Mouse (Mus musculus) MEL (cell line): ENCODE measurements around the gene Sox1. TPM values are rescaled to one million over a fixed set of nuclear protein-coding genes. Genes with fewer than 3 reads are reported as not detected.

Experiments used
- DNase-seq: peaks from one replicate; pipeline ENCODE4 v3.0.0; 2011; ENCODE audit warnings: low read depth, low spot score
- H3K27ac ChIP-seq: 2 replicates; pipeline ENCODE4 v1.5.1; 2012; ENCODE audit warnings: low read depth, mild to moderate bottlenecking, control low read depth, low read length, moderate library complexity; ENCODE audit not compliant: control insufficient read depth
- H3K27me3 ChIP-seq, 2 experiments: fragments of 150-350 bp in 1 of 2; sonication (generic) in 1 of 2; 2 replicates each; pipeline ENCODE4 v1.6.1; 2012; ENCODE audit warnings: low read length in 2 of 2, mild to moderate bottlenecking in 2 of 2, improper control_type of control experiment in 1 of 2, moderate library complexity in 1 of 2; ENCODE audit not compliant: insufficient read depth in 2 of 2, control insufficient read depth in 1 of 2
- H3K36me3 ChIP-seq, 2 experiments: 2 replicates each; pipeline ENCODE4 v1.6.1; 2012 to 2014; ENCODE audit warnings: low read length in 2 of 2, improper control_type of control experiment in 1 of 2, inconsistent platforms in 1 of 2, mild to moderate bottlenecking in 1 of 2; ENCODE audit not compliant: insufficient read depth in 2 of 2, control insufficient read depth in 1 of 2
- H3K4me1 ChIP-seq, 2 experiments: fragments of 150-350 bp in 1 of 2; sonication (generic) in 1 of 2; 2 replicates each; pipeline ENCODE4 v1.6.1; 2012; ENCODE audit warnings: low read length in 2 of 2, improper control_type of control experiment in 1 of 2, mild to moderate bottlenecking in 1 of 2; ENCODE audit not compliant: insufficient read depth in 2 of 2, control insufficient read depth in 1 of 2
- H3K4me3 ChIP-seq, 2 experiments: fragments of 150-350 bp in 1 of 2; sonication (generic) in 1 of 2; 2 replicates each; pipeline ENCODE4 v1.5.1; 2012; ENCODE audit warnings: low read depth in 2 of 2, low read length in 2 of 2, mild to moderate bottlenecking in 2 of 2, moderate library complexity in 2 of 2, control low read depth in 1 of 2, improper control_type of control experiment in 1 of 2; ENCODE audit not compliant: control insufficient read depth in 1 of 2, insufficient read depth in 1 of 2
- H3K79me2 ChIP-seq: 2 replicates; pipeline ENCODE4 v1.6.1; 2012; ENCODE audit warnings: mild to moderate bottlenecking, low read length, moderate library complexity; ENCODE audit not compliant: control insufficient read depth, poor library complexity, insufficient read depth
- H3K9ac ChIP-seq: 2 replicates; pipeline ENCODE4 v1.6.1; 2012; ENCODE audit warnings: low read depth, mild to moderate bottlenecking, control low read depth, low read length, moderate library complexity; ENCODE audit not compliant: control insufficient read depth, poor library complexity, severe bottlenecking
- H3K9me3 ChIP-seq: fragments of 150-350 bp; sonication (generic); replicated peaks from 2 replicates; pipeline ENCODE4 v1.6.1; 2012; ENCODE audit warnings: mild to moderate bottlenecking, low read length, improper control_type of control experiment, moderate library complexity; ENCODE audit not compliant: insufficient read depth
- BHLHE40 ChIP-seq: IDR thresholded peaks from 2 replicates; pipeline ENCODE4 v1.6.1; 2012; ENCODE audit warnings: low read depth, mild to moderate bottlenecking, inconsistent platforms, low read length, improper control_type of control experiment, borderline replicate concordance
- CTCF ChIP-seq, 3 experiments: IDR thresholded peaks in 2 of 3; conservative IDR thresholded peaks in 1 of 3; 2 replicates each; pipeline ENCODE4 v1.5.1; 2011 to 2012; ENCODE audit warnings: low read length in 3 of 3, low read depth in 2 of 3, mild to moderate bottlenecking in 2 of 3, improper control_type of control experiment in 1 of 3, inconsistent platforms in 1 of 3, mixed read lengths in 1 of 3, moderate library complexity in 1 of 3; ENCODE audit not compliant: control insufficient read depth in 1 of 3, insufficient read depth in 1 of 3, poor library complexity in 1 of 3, severe bottlenecking in 1 of 3
- ELF1 ChIP-seq: IDR thresholded peaks from 2 replicates; pipeline ENCODE4 v1.6.1; 2014; ENCODE audit warnings: low read depth, mild to moderate bottlenecking, inconsistent platforms, low read length, improper control_type of control experiment, moderate library complexity
- EP300 ChIP-seq, 2 experiments: IDR thresholded peaks; 2 replicates each; pipeline ENCODE4 v1.6.1; 2011; ENCODE audit warnings: improper control_type of control experiment in 2 of 2, low read length in 2 of 2, low read depth in 1 of 2, mild to moderate bottlenecking in 1 of 2
- ETS1 ChIP-seq: IDR thresholded peaks from 2 replicates; pipeline ENCODE4 v1.6.1; 2012; ENCODE audit warnings: low read depth, mild to moderate bottlenecking, inconsistent platforms, low read length, improper control_type of control experiment, moderate library complexity
- GABPA ChIP-seq: IDR thresholded peaks from 2 replicates; pipeline ENCODE4 v1.6.1; 2012; ENCODE audit warnings: low read depth, mild to moderate bottlenecking, inconsistent platforms, low read length, improper control_type of control experiment, moderate library complexity
- GATA1 ChIP-seq: IDR thresholded peaks from 2 replicates; pipeline ENCODE4 v1.6.1; 2011; ENCODE audit warnings: low read depth, low read length, improper control_type of control experiment
- HCFC1 ChIP-seq: IDR thresholded peaks from 2 replicates; pipeline ENCODE4 v1.6.1; 2012; ENCODE audit warnings: low read depth, mild to moderate bottlenecking, inconsistent platforms, low read length, improper control_type of control experiment, moderate library complexity
- JUND ChIP-seq: IDR thresholded peaks from 2 replicates; pipeline ENCODE4 v1.6.1; 2011; ENCODE audit warnings: low read depth, mild to moderate bottlenecking, improper control_type of control experiment, low read length
- KAT2A ChIP-seq: conservative IDR thresholded peaks from 2 replicates; pipeline ENCODE4 v1.6.1; 2012; ENCODE audit warnings: low read depth, low read length, improper control_type of control experiment, inconsistent platforms
- MAFK ChIP-seq: IDR thresholded peaks from 2 replicates; pipeline ENCODE4 v1.6.1; 2011; ENCODE audit warnings: low read depth, mild to moderate bottlenecking, low read length, improper control_type of control experiment, borderline replicate concordance
- MAX ChIP-seq: IDR thresholded peaks from 2 replicates; pipeline ENCODE4 v1.6.1; 2011; ENCODE audit warnings: low read length, improper control_type of control experiment
- MEF2A ChIP-seq: IDR thresholded peaks from 2 replicates; pipeline ENCODE4 v1.6.1; 2014; ENCODE audit warnings: low read depth, mild to moderate bottlenecking, inconsistent platforms, low read length, improper control_type of control experiment; ENCODE audit not compliant: poor library complexity, insufficient replicate concordance, severe bottlenecking; ENCODE audit errors: extremely low read depth
- MYB ChIP-seq: IDR thresholded peaks from 2 replicates; pipeline ENCODE4 v1.6.1; 2011; ENCODE audit warnings: mild to moderate bottlenecking, low read depth, low read length, improper control_type of control experiment
- NELFE ChIP-seq: IDR thresholded peaks from 2 replicates; pipeline ENCODE4 v1.6.1; 2011; ENCODE audit warnings: low read depth, low read length, improper control_type of control experiment
- POLR2A ChIP-seq, 2 experiments: IDR thresholded peaks; 2 replicates each; pipeline ENCODE4 v1.6.1; 2011 to 2012; ENCODE audit warnings: low read length in 2 of 2, mild to moderate bottlenecking in 2 of 2, control low read depth in 1 of 2, improper control_type of control experiment in 1 of 2, low read depth in 1 of 2, moderate library complexity in 1 of 2; ENCODE audit not compliant: control insufficient read depth in 1 of 2, insufficient read depth in 1 of 2, poor library complexity in 1 of 2
- POLR2AphosphoS2 ChIP-seq: IDR thresholded peaks from 2 replicates; pipeline ENCODE4 v1.6.1; 2011; ENCODE audit warnings: low read length, improper control_type of control experiment
- POLR2AphosphoS5 ChIP-seq: IDR thresholded peaks from 2 replicates; pipeline ENCODE4 v1.6.1; 2012; ENCODE audit warnings: low read depth, borderline replicate concordance, mild to moderate bottlenecking, inconsistent platforms, low read length, moderate library complexity, mixed read lengths
- RAD21 ChIP-seq: IDR thresholded peaks from 2 replicates; pipeline ENCODE4 v1.6.1; 2011; ENCODE audit warnings: mild to moderate bottlenecking, low read depth, low read length, improper control_type of control experiment
- SIN3A ChIP-seq: IDR thresholded peaks from 2 replicates; pipeline ENCODE4 v1.6.1; 2012; ENCODE audit warnings: low read length, improper control_type of control experiment, inconsistent platforms
- SMC3 ChIP-seq: IDR thresholded peaks from 2 replicates; pipeline ENCODE4 v1.6.1; 2011; ENCODE audit warnings: low read depth, low read length, improper control_type of control experiment
- TAL1 ChIP-seq: IDR thresholded peaks from 2 replicates; pipeline ENCODE4 v1.6.1; 2012; ENCODE audit warnings: mild to moderate bottlenecking, inconsistent platforms, low read length, moderate library complexity, mixed read lengths
- UBTF ChIP-seq: IDR thresholded peaks from 2 replicates; pipeline ENCODE4 v1.6.1; 2012; ENCODE audit warnings: low read depth, mild to moderate bottlenecking, inconsistent platforms, low read length, improper control_type of control experiment, moderate library complexity, borderline replicate concordance; ENCODE audit not compliant: insufficient read depth
- USF2 ChIP-seq, 2 experiments: IDR thresholded peaks; 2 replicates each; pipeline ENCODE4 v1.6.1; 2011 to 2012; ENCODE audit warnings: improper control_type of control experiment in 2 of 2, low read length in 2 of 2, borderline replicate concordance in 1 of 2, inconsistent platforms in 1 of 2, low read depth in 1 of 2, mild to moderate bottlenecking in 1 of 2; ENCODE audit not compliant: insufficient read depth in 1 of 2
- ZKSCAN1 ChIP-seq: IDR thresholded peaks from 2 replicates; pipeline ENCODE4 v1.6.1; 2012; ENCODE audit warnings: low read depth, mild to moderate bottlenecking, inconsistent platforms, low read length, improper control_type of control experiment, moderate library complexity
- ZMIZ1 ChIP-seq: IDR thresholded peaks from 2 replicates; pipeline ENCODE4 v1.6.1; 2012; ENCODE audit warnings: low read depth, mild to moderate bottlenecking, inconsistent platforms, low read length, improper control_type of control experiment, moderate library complexity
- polyA plus RNA-seq, 2 experiments: library from polyadenylated mRNA; stranded (reverse) in 1 of 2; unstranded in 1 of 2; fragments of >175 nt in 1 of 2; fragments of >200 nt in 1 of 2; gene quantifications; 2 replicates each; pipeline versions ENCODE4 v1.2.1 to v1.2.4; 2012; ENCODE audit warnings: low replicate concordance in 2 of 2, low read depth in 1 of 2; ENCODE audit not compliant: insufficient read length in 2 of 2, insufficient read depth in 1 of 2, missing spikeins in 1 of 2
- total RNA-seq: library from RNA; depleted of rRNA; stranded (reverse); fragments of 300-350 nt; gene quantifications from 2 replicates; pipeline ENCODE4 v1.2.3, GENCODE M21; 2012; rRNA removed

The Sox1 gene
- total RNA-seq (not detected in 2 replicates), polyA plus RNA-seq (not detected)

GRCm38 (mm10) chr8:12395071-12396031, at the start of gene Sox1:
Sox1 (plus strand) TSS chr8:12395295.
- H3K4me3 ChIP-seq: no peak within 1 kb of the TSS
- no peaks in the 10 kb centered on the region for H3K36me3 ChIP-seq
- TF ChIP-seq GATA1 (no peak), HCFC1 (no peak), ETS1 (no peak), UBTF (no peak), POLR2A (IDR thresholded peaks at IDR 0.05; ENCODE audit: control insufficient read depth in 1 of 2, insufficient read depth in 1 of 2, low read depth in 1 of 2, low read length in 2 of 2, poor library complexity in 1 of 2) (no peak), MAFK (no peak), NELFE (no peak), ZKSCAN1 (no peak), CTCF (IDR thresholded peaks at IDR 0.05 in 2 of 3, conservative IDR thresholded peaks at IDR 0.05 in 1 of 3; ENCODE audit: control insufficient read depth in 1 of 3, insufficient read depth in 1 of 3, low read depth in 2 of 3, low read length in 3 of 3, poor library complexity in 1 of 3, severe bottlenecking in 1 of 3) (no peak), RAD21 (no peak), JUND (no peak), USF2 (IDR thresholded peaks at IDR 0.05; ENCODE audit: borderline replicate concordance in 1 of 2, insufficient read depth in 1 of 2, low read depth in 1 of 2, low read length in 2 of 2) (no peak), EP300 (IDR thresholded peaks at IDR 0.05; ENCODE audit: low read depth in 1 of 2, low read length in 2 of 2) (no peak), MYB (no peak), ELF1 (no peak)
- no peaks in the 10 kb centered on the region for H3K4me1 ChIP-seq
- H3K9ac ChIP-seq: no peak within 1 kb of the TSS
- no peaks in the 10 kb centered on the region for H3K9me3 ChIP-seq
- DNase-seq: no peak
- no peaks in the 10 kb centered on the region for H3K27me3 ChIP-seq
- no peak within 1 kb of the TSS for H3K27ac ChIP-seq
- no peaks in the 10 kb centered on the region for H3K79me2 ChIP-seq

- Histone ChIP-seq H3K9ac (no peak overlapping the region), H3K4me3 (no peak overlapping the region), H3K79me2 (no peaks in the 10 kb centered on the region), H3K9me3 (no peaks in the 10 kb centered on the region), H3K27me3 (no peaks in the 10 kb centered on the region), H3K36me3 (no peaks in the 10 kb centered on the region), H3K27ac (no peak overlapping the region), H3K4me1 (no peaks in the 10 kb centered on the region)
- TF ChIP-seq KAT2A (no peak), ETS1 (no peak), EP300 (IDR thresholded peaks at IDR 0.05; ENCODE audit: low read depth in 1 of 2, low read length in 2 of 2) (no peak), MEF2A (no peak), CTCF (IDR thresholded peaks at IDR 0.05 in 2 of 3, conservative IDR thresholded peaks at IDR 0.05 in 1 of 3; ENCODE audit: control insufficient read depth in 1 of 3, insufficient read depth in 1 of 3, low read depth in 2 of 3, low read length in 3 of 3, poor library complexity in 1 of 3, severe bottlenecking in 1 of 3) (no peak), BHLHE40 (no peak), ZKSCAN1 (no peak), GATA1 (no peak), TAL1 (no peak), SIN3A (no peak), UBTF (no peak), POLR2AphosphoS2 (no peak), HCFC1 (no peak), MYB (no peak), MAX (no peak), GABPA (no peak), SMC3 (no peak), JUND (no peak), POLR2AphosphoS5 (no peak), ZMIZ1 (no peak)
- DNase-seq: no peak
Measured at GRCm38 (mm10) chr8:12345881-12346280, 49.2 kb upstream of the Sox1 start.
